Mouse (Mus musculus) left cerebral cortex, adult 8-10 months (tissue): ENCODE results near the gene Mdfic. TPM values are rescaled to one million over a fixed set of nuclear protein-coding genes. Genes with fewer than 3 reads are reported as not detected.
"Not testable (repeated sequence)": the region's sequence is repeated elsewhere in the genome, so short reads cannot be mapped to it uniquely, and the experiment has no call there.

ENCODE experiments used
- DNase-seq, 2 experiments: peaks; one replicate each; pipeline ENCODE4 v3.0.0; 2022; ENCODE audit warnings: low spot score in 2 of 2
- total RNA-seq, 4 experiments: library from RNA; stranded (reverse); gene quantifications; 2 replicates each; pipeline ENCODE4 v1.2.4; 2022

Gene Mdfic
- total RNA-seq: 1 to 10 TPM; 3.6 to 6.1 (median 4.0) TPM

GRCm38 (mm10) chr6:15720461-15720817, at the start of gene Mdfic:
Gene Mdfic, plus strand, starts transcription at chr6:15720661.
- DNase-seq: no peak

- no peak for DNase-seq
These were observed 49.1 kb upstream of the Mdfic start for GRCm38 (mm10) chr6:15671364-15671763.

GRCm38 (mm10) chr6:15710080-15710479, 10.4 kb upstream of the Mdfic start:
- DNase-seq: no peak

GRCm38 (mm10) chr6:15710706-15711105, 9.8 kb upstream of the Mdfic start:
- no peak for DNase-seq

GRCm38 (mm10) chr6:15712860-15713385, 7.5 kb upstream of the Mdfic start:
- DNase-seq: no peak

GRCm38 (mm10) chr6:15714036-15714435, 6.4 kb upstream of the Mdfic start:
- DNase-seq: not testable (repeated sequence)

- DNase-seq: no peak
These were observed 5.2 kb upstream of the Mdfic start for GRCm38 (mm10) chr6:15714996-15715844.

- no peak for DNase-seq
These were observed 542 bp upstream of the Mdfic start for GRCm38 (mm10) chr6:15719919-15720318.

- DNase-seq: no peak
These were observed 606 bp downstream of the Mdfic start for GRCm38 (mm10) chr6:15720818-15721715.

- no peak for DNase-seq
These were observed 1.2 kb downstream of the Mdfic start for GRCm38 (mm10) chr6:15721716-15722031.

- not testable (repeated sequence) for DNase-seq
These were observed 2.2 kb downstream of the Mdfic start for GRCm38 (mm10) chr6:15722631-15723030.

- DNase-seq: no peak
These were observed 3.8 kb downstream of the Mdfic start for GRCm38 (mm10) chr6:15724304-15724703.

GRCm38 (mm10) chr6:15726422-15726821, 6.0 kb downstream of the Mdfic start:
- no peak for DNase-seq

GRCm38 (mm10) chr6:15727681-15728410, 7.4 kb downstream of the Mdfic start:
- DNase-seq: no peak

- DNase-seq: no peak
These were observed 8.6 kb downstream of the Mdfic start for GRCm38 (mm10) chr6:15728844-15729577.

- no peak for DNase-seq
These were observed 9.8 kb downstream of the Mdfic start for GRCm38 (mm10) chr6:15730258-15730657.

- no peak for DNase-seq
These were observed 10.2 kb downstream of the Mdfic start for GRCm38 (mm10) chr6:15730666-15731065.

- DNase-seq: no peak
These were observed 11.0 kb downstream of the Mdfic start for GRCm38 (mm10) chr6:15731452-15731851.

- DNase-seq: no peak
These were observed 17.0 kb downstream of the Mdfic start for GRCm38 (mm10) chr6:15737312-15737911.

GRCm38 (mm10) chr6:15738331-15738943, 18.0 kb downstream of the Mdfic start:
- no peak for DNase-seq
